Mouse (Mus musculus) heart, postnatal 14 days (tissue): ENCODE results near the gene Bmpr1b. TPM values are rescaled to one million over a fixed set of nuclear protein-coding genes. Genes with fewer than 3 reads are reported as not detected.

Experiments
- DNase-seq, 2 experiments: peaks; one replicate each; pipeline ENCODE4 v3.0.0; 2021 to 2022
- intact Hi-C: fragments of 180-260 bp; cut with DNase I; formaldehyde crosslinking; loops from one replicate; pipeline ENCODE4 v1.15.1; 2025
- total RNA-seq, 2 experiments: library from RNA; stranded (reverse); gene quantifications; 2 replicates each; pipeline ENCODE4 v1.2.3; 2021

Bmpr1b gene
- total RNA-seq, 2 experiments from 2014 or later: 0.32 to 0.36 TPM

DNA sequence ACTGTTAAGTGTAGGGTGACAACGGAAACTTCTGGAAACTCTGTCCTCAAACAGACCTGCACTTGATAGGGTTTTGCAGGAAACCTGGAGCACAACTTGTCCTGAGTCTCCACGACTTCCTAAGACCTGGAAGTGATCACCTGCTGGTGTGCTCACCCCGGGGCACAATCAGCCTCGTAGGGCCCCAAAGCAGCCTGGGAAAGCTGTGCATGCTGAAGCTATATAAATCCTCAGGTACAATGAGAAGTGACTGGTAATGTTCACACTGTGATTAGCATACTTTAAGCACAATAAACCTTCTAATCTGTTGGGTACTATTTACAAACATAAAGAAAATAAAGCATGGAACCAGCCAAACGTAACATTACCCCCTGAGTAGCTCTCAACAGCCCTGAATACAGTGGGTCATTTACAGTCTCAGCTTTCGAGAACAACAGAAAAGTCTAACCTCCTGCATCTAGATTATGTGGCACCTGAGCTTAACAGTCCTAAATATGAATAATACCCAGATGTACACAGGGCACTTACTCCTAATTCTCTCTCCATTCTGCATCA, 54.4 kb downstream of the Bmpr1b start:
- intact Hi-C loops: no loop called here

DNA sequence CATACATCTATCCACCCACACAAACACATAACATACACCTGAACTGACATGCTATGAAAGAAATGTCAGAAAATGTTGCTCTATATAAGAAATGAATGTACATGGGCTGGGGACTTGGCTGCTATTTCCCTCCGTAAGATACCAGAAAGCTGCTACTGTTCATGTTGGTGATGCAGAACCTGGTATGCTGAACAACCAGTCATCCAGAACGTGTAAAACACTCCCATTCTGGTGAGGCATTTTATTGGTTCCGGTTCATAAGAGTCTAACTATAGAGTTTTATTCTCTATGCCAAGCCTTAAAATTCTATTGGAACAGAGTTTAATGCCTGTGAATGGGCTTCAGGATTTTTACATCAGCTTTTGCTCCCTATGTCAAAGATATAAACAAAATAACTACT, 55.0 kb downstream of the Bmpr1b start:
- intact Hi-C loops: no loop called here
- no peak for DNase-seq

More for the DNA sequence above, 54.4 kb downstream of the Bmpr1b start:
- DNase-seq: no peak

DNA sequence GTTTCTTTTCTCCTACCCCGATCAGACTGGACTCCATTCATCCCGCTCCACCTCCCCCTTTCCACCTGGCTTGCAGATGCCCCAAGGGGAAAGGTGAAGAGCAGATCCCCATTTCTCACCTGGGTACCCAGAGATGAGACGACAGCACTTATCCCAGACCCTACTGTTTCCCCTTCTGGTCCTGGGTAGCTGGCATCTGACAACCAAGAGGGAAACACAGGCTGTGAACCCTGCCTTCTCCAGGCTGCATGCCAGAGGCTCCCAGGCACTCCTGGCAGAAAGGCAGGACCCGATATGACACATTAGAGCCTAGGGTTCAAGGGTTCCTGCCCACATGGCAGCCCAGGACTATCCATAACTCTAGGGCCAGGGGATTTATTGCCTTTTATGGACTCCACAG, 56.0 kb downstream of the Bmpr1b start:
- intact Hi-C loops: no loop called here
- DNase-seq: no peak

DNA sequence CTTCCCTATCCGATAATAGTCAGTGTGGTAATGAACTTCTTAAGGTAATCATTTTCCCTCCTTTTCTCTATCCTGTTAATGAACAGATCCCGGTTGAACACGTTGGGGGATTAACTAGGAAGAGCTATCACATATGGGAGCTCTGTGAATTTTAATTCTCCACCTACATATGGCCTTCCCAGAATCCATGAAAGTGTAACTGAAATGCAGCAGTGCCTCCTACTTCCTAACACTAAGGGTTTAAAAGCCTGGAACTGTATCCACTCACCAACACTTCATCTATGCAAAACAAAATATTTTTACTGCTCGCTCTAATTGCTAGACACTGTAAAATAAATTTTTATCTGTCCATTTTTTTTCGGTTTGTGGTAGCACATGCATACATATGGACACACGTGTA, 63.0 kb downstream of the Bmpr1b start:
- no peak for DNase-seq
- intact Hi-C loops: no loop called here

GRCm38 (mm10) chr3:142104027-142104805, 65.0 kb downstream of the Bmpr1b start:
- intact Hi-C loops: no loop called here

GRCm38 (mm10) chr3:142103622-142104021, 65.6 kb downstream of the Bmpr1b start:
- intact Hi-C loops: no loop called here
- no peak for DNase-seq

More at GRCm38 (mm10) chr3:142104027-142104805, 65.0 kb downstream of the Bmpr1b start:
- DNase-seq: no peak

GRCm38 (mm10) chr3:142099151-142099550, 70.1 kb downstream of the Bmpr1b start:
- intact Hi-C loops: no loop called here
- no peak for DNase-seq

DNA sequence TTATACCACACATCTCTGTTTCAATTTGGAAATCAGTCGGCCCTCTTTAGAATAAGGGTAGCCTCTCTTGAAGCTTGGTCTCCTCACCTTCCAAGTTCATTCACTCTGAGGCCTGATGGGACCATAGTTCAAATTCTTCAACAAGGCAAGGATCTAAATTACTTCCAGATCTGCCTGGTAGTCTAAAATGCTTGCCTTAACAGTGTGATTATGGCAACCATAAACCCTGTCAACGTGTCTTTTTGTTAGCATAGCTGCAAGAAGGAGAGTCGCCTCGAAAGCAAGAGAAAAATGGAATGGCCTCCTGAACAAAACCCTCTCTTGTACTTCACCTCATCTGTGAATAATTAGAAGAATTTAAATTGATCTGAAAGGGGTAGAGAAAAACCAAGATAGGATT, 75.2 kb downstream of the Bmpr1b start:
- intact Hi-C loops: no loop called here
- DNase-seq: no peak

DNA sequence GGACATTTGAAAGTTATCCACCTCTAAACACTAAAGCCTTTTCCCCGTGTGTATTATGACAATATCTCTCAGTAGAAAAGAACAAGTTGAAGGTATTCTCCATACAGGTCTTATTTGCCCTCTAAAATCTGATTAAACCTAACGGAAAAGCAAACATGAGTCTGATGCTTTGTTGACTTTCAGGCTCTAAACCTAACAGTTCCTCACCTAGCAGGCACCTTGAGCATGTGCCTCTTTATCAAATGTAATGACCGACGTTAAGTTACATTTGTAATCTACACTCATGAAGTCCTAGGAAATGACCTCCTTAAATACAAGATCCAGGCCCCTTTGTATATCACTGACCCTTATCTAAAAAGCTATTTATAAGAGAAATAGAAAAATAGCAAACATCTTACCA, 79.5 kb downstream of the Bmpr1b start:
- intact Hi-C loops: no loop called here
- DNase-seq: no peak

GRCm38 (mm10) chr3:142085938-142086337, 83.3 kb downstream of the Bmpr1b start:
- no peak for DNase-seq
- intact Hi-C loops: no loop called here

GRCm38 (mm10) chr3:142084091-142084490, 85.1 kb downstream of the Bmpr1b start:
- DNase-seq: no peak
- intact Hi-C loops: no loop called here

GRCm38 (mm10) chr3:142077723-142078302, 91.4 kb downstream of the Bmpr1b start:
- DNase-seq: no peak
- intact Hi-C loops: no loop called here

- DNase-seq: no peak
- intact Hi-C loops: no loop called here
Observed at GRCm38 (mm10) chr3:142071601-142072000, 97.6 kb downstream of the Bmpr1b start.

DNA sequence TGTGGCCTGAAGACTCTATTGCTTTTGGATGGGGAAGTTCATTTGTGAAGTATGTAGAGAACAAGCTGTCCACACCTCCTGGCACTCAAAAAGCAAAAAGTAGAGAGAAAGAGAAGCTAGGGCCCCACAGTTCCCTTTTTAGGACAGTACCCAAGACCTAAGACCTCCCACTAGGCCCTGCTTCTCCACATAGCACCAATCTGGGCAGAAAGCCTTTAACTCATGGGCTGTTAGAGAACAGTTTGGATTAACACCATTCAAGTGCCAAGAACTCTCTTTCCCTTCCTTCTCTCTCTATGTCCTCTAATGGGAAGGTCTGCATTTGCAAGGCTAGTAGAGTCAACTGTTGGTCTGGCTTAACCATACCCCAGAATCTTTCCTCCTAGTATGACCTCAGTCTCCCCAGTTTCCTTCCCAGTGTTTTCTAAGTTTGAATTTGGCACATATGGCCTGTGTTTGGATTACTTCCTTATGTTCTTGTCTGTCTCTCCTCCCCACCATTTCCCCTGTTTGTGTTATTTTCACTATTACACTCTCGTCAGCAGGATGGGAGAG, 102.4 kb downstream of the Bmpr1b start:
- intact Hi-C loops: no loop called here
- no peak for DNase-seq

- intact Hi-C loops: no loop called here
- no peak for DNase-seq
Observed at GRCm38 (mm10) chr3:142065111-142065510, 104.1 kb downstream of the Bmpr1b start.

GRCm38 (mm10) chr3:142063536-142064226, 105.5 kb downstream of the Bmpr1b start:
- no peak for DNase-seq

GRCm38 (mm10) chr3:142061267-142061666, 108.0 kb downstream of the Bmpr1b start:
- intact Hi-C loops: no loop called here
- no peak for DNase-seq

More at GRCm38 (mm10) chr3:142063536-142064226, 105.5 kb downstream of the Bmpr1b start:
- intact Hi-C loops: no loop called here

DNA sequence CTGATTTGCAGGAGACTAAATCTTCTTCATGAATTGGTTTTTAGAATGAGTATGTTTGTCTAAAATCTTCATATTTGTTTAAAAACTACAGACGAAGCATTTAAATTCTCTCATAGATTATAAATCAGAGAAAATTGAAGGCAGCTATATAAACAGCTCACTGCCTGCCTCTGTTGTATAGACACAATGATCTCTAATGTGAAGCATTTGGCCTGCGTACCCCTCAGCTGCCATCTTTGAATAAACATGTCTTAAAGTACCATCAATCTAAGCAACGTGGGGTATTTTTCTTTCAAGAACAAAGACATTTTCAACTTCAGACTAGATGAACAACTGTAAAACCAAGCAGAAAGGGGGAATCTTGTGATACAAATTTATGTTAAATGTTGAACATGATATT, 109.3 kb downstream of the Bmpr1b start:
- intact Hi-C loops: no loop called here
- DNase-seq: no peak

DNA sequence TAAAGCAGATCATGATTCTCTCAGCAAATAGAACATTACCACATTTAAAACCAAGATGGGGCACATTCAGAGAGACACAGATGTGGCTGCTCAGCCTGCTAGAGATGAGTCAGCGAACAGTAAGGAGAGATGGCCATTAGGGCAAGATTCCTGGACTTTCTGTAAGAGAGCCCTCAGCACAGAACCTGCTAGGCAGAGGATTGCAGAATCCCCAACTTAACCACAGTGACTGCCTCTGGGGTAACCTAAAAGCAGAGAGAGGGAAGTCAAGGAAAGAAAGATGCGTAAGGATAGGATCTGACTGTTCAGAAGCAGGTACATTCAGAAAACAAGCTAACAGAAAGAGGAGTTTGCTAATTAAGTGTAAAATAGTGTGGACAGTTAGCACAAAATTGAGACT, 118.5 kb downstream of the Bmpr1b start:
- no peak for DNase-seq
- intact Hi-C loops: no loop called here

DNA sequence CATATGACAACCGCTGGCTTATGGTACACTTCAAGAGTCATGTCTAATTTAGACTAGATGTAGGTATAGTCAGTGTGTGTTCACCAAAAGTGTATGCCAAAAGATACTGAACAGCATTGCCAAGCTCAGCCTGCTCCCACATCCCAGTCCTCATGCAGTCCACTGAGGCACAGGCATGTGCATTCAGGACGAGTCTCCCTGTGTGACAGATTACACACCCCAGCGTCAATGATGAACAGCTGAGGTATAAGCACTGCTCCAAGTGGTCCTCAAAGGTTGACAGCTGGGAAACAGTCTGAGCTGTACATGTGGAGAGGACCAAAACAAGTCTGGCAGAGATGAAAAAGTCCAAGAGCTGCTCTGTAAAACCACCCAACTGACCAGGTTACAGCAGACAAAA, 119.6 kb downstream of the Bmpr1b start:
- intact Hi-C loops: no loop called here
- DNase-seq: no peak

GRCm38 (mm10) chr3:142049093-142049492, 120.1 kb downstream of the Bmpr1b start:
- DNase-seq: no peak
- intact Hi-C loops: no loop called here
